Mouse (Mus musculus): ENCODE measurements around the gene Serpinb9e. TPM values are rescaled to one million over a fixed set of nuclear protein-coding genes. Genes with fewer than 3 reads are reported as not detected.
"Not testable (repeated sequence)": the region's sequence is repeated elsewhere in the genome, so short reads cannot be mapped to it uniquely, and the experiment has no call there.

Serpinb9e gene
- polyA plus RNA-seq (2014; fragmentation: Nextera tagmentation; extraction: Ambion mirVana): not detected in 2 replicates

DNA sequence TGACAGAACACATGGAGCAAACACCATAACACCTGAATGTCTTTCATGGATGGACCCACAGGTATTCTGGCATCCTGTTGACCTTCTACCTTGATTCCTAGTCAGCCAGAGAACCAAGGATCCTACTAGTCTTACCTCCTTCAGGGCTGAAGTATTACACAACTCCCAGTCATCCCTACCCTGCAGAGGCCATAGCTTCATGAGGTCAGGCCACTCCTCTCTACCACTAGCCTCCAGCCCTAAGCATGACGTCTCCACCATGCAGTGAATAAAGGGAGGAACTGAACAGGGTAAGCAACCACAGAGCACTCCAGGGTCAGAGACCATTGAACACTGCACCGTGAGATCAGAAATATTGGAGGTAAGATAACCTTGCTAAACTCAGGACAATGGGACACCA lies at the start of gene Serpinb9e:
TSS of gene Serpinb9e (plus strand) at position 301 of the 400 bp plus-strand sequence.
- not testable (repeated sequence) for H3K27me3 ChIP-seq (ENCODE audit: control insufficient read depth, insufficient read depth, low read length); H3K4me2 ChIP-seq; H3K9ac ChIP-seq (ENCODE audit: low read depth, low read length); H3K9me3 ChIP-seq (replicated peaks; ENCODE audit: control insufficient read depth, low read length); H3K4me3 ChIP-seq (ENCODE audit: low read depth, low read length); H3K4me1 ChIP-seq (ENCODE audit: control insufficient read depth, insufficient read depth, low read length); ATAC-seq (replicated peaks; ENCODE audit: insufficient number of reproducible peaks, low FRiP score, low TSS enrichment); H3K36me3 ChIP-seq (ENCODE audit: control insufficient read depth, insufficient read depth, low read length); H3K27ac ChIP-seq (ENCODE audit: low read depth, low read length)
- 75% methylated on average over 2 of the region's 2 CpGs for WGBS (ENCODE audit: insufficient replicate concordance)

DNA sequence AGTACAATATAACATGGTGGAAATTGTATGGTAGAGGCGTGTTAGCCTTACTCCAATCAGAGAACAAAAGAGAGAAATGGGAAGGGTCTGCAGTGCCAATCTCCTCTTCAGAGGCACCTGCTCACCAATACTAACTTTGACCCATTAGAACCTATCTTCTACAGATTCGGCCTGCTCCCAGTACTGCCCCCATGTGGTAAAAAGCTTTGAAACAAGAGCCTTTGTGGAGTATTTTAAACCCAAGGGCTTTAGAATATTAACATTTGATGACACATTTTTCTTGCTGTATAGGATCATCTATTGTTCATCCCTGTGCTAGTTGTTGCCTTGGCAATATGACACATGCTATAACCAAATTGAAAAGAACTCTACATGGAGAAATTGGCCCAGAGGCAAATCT lies 49.7 kb upstream of the Serpinb9e start:
- H3K4me1 ChIP-seq (ENCODE audit: control insufficient read depth, insufficient read depth, low read length): no peaks in the 10 kb centered on the region
- ATAC-seq (replicated peaks; ENCODE audit: insufficient number of reproducible peaks, low FRiP score, low TSS enrichment): no peak
- no peak overlapping the region for H3K4me2 ChIP-seq
- WGBS (ENCODE audit: insufficient replicate concordance): 55% methylated on average over 2 of the region's 2 CpGs
- no peaks in the 10 kb centered on the region for H3K9me3 ChIP-seq (replicated peaks; ENCODE audit: control insufficient read depth, low read length)
- H3K9ac ChIP-seq (ENCODE audit: low read depth, low read length): no peak overlapping the region
- H3K36me3 ChIP-seq (ENCODE audit: control insufficient read depth, insufficient read depth, low read length): no peaks in the 10 kb centered on the region
- no peaks in the 10 kb centered on the region for H3K27me3 ChIP-seq (ENCODE audit: control insufficient read depth, insufficient read depth, low read length)
- no peak overlapping the region for H3K27ac ChIP-seq (ENCODE audit: low read depth, low read length)
- H3K4me3 ChIP-seq (ENCODE audit: low read depth, low read length): no peak overlapping the region

DNA sequence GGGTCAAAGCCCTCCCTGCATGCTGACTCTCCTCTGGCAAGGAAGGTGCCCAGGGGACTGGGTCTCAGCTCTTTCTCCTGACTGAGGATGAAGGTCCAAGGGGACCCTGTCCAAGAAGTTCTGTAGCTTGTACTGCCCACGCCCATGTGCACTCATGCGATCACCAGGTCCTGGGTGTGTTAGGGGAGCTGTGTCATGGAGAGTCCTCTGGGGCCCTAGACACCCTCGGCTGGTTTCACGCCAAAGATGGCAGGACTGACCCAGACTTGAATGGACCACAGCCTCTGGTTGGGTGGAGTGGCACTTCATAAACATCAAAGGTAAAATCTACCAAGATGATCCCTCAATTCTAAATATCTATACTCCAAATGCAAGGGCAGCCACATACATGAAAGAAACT lies 59.2 kb downstream of the Serpinb9e start:
- not testable (repeated sequence) for ATAC-seq (replicated peaks; ENCODE audit: insufficient number of reproducible peaks, low FRiP score, low TSS enrichment); H3K4me1 ChIP-seq (ENCODE audit: control insufficient read depth, insufficient read depth, low read length)
- WGBS (ENCODE audit: insufficient replicate concordance): 80% methylated on average over 4 of the region's 4 CpGs

More for the DNA sequence above, 59.2 kb downstream of the Serpinb9e start:
- not testable (repeated sequence) for H3K36me3 ChIP-seq (ENCODE audit: control insufficient read depth, insufficient read depth, low read length); H3K27me3 ChIP-seq (ENCODE audit: control insufficient read depth, insufficient read depth, low read length); H3K4me3 ChIP-seq (ENCODE audit: low read depth, low read length); H3K27ac ChIP-seq (ENCODE audit: low read depth, low read length); H3K4me2 ChIP-seq; H3K9me3 ChIP-seq (replicated peaks; ENCODE audit: control insufficient read depth, low read length); H3K9ac ChIP-seq (ENCODE audit: low read depth, low read length)

Other genes with a start within 250 kb of the Serpinb9e start
- gene Serpinb9, start 246.4 kb upstream of the Serpinb9e start, polyA plus RNA-seq (2014; fragmentation: Nextera tagmentation; extraction: Ambion mirVana): 5.8 and 7.9 TPM in 2 replicates
- gene Serpinb9b, start 222.2 kb upstream of the Serpinb9e start, polyA plus RNA-seq (2014; fragmentation: Nextera tagmentation; extraction: Ambion mirVana): 0.72 and 0.96 TPM in 2 replicates
- gene Serpinb1b, start 171.0 kb upstream of the Serpinb9e start, polyA plus RNA-seq (2014; fragmentation: Nextera tagmentation; extraction: Ambion mirVana): not detected in 2 replicates
- gene Serpinb9c, start 89.9 kb upstream of the Serpinb9e start, polyA plus RNA-seq (2014; fragmentation: Nextera tagmentation; extraction: Ambion mirVana): not detected in 2 replicates
- gene Serpinb9d, start 56.7 kb upstream of the Serpinb9e start, polyA plus RNA-seq (2014; fragmentation: Nextera tagmentation; extraction: Ambion mirVana): not detected in 2 replicates
- not detected in 2 replicates for gene Serpinb9f, start 74.5 kb downstream of the Serpinb9e start, polyA plus RNA-seq (2014; fragmentation: Nextera tagmentation; extraction: Ambion mirVana)
- not detected in 2 replicates for gene Gm11397, start 146.1 kb downstream of the Serpinb9e start, polyA plus RNA-seq (2014; fragmentation: Nextera tagmentation; extraction: Ambion mirVana)
- gene Serpinb9g, start 235.2 kb downstream of the Serpinb9e start, polyA plus RNA-seq (2014; fragmentation: Nextera tagmentation; extraction: Ambion mirVana): not detected in 2 replicates

All from heart, embryonic 11.5 days (tissue).